In the genomic region with DNA sequence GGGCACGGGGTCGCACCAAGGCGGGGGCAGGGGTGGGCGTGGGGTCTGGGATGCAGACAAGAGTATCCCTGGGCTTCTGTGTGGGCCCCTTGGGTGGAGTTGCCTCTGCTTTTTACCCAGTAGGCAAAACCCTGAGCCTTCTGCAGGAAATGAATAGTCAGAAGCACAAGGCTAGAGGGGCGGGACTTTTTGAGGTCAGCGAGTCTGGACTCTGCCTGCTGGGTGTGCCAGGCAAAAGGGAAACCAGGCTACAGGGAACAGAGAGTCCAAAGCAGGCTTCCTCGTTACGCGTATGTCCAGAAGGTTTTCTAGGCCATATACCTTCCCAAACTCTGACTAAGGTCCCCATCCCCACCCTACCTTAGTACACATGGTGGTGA, we compare ENCODE assay signal across 8 mouse cellular contexts. TPM values are rescaled to one million over a fixed set of nuclear protein-coding genes. Genes with fewer than 3 reads are reported as not detected.
DNase-seq lines count a peak whose midpoint lies in the region; ATAC-seq and TF ChIP-seq lines count a peak whose summit lies in the region.

No protein-coding gene starts in this region.

- no peak for TF ChIP-seq CTCF in left cerebral cortex, adult 2 months (IDR thresholded peaks at IDR 0.05)

- no peaks in the 10 kb centered on the region for H3K27me3 ChIP-seq in intestine, embryonic 16.5 days (replicated peaks; ENCODE audit: control insufficient read depth, insufficient read depth, low read length)
- peaks cover 47% of the 10 kb centered on the region for H3K27me3 ChIP-seq in liver, embryonic 12.5 days (replicated peaks)

- no peaks in the 10 kb centered on the region for H3K9me3 ChIP-seq in intestine, embryonic 16.5 days (ENCODE audit: control insufficient read depth, low read length)
- H3K9me3 ChIP-seq in liver, embryonic 12.5 days (replicated peaks), result no peaks in the 10 kb centered on the region

- peak overlapping the region; percentile 23 for H3K4me3 ChIP-seq in left cerebral cortex, adult 2 months
- H3K4me3 ChIP-seq in intestine, embryonic 16.5 days (ENCODE audit: low read length), result 0 out of 2 replicates have a peak overlapping the region, but pooled peaks have one; percentile 11
- no peak overlapping the region for H3K4me3 ChIP-seq in liver, embryonic 12.5 days

- ATAC-seq in intestine, embryonic 16.5 days, result peak; percentile 72
- peak; percentile 52 for ATAC-seq in liver, embryonic 12.5 days

- H3K36me3 ChIP-seq in intestine, embryonic 16.5 days (ENCODE audit: control insufficient read depth, insufficient read depth, low read length), result no peaks in the 10 kb centered on the region
- no peaks in the 10 kb centered on the region for H3K36me3 ChIP-seq in liver, embryonic 12.5 days

- H3K27ac ChIP-seq in left cerebral cortex, adult 2 months, result peak overlapping the region; percentile 95
- peak overlapping the region; percentile 95 for H3K27ac ChIP-seq in intestine, embryonic 16.5 days (ENCODE audit: low read length)
- H3K27ac ChIP-seq in liver, embryonic 12.5 days, result no peak overlapping the region; the same call in 1 of the 2 replicates

- H3K4me2 ChIP-seq in intestine, embryonic 16.5 days (ENCODE audit: low read depth, low read length), result peak overlapping the region; percentile 38
- H3K4me2 ChIP-seq in liver, embryonic 12.5 days, result peak overlapping the region; percentile 40

- H3K9ac ChIP-seq in intestine, embryonic 16.5 days (ENCODE audit: low read depth, low read length), result peak overlapping the region; percentile 62
- H3K9ac ChIP-seq in liver, embryonic 12.5 days, result no peak overlapping the region

- no peak for DNase-seq in left cerebral cortex, adult 2 months (ENCODE audit: extremely low spot score in 1 of 2, low spot score in 2 of 2)
- no peak for DNase-seq in left cerebral cortex, adult 11 months (ENCODE audit: low spot score)
- peak; percentile 56 for DNase-seq in cerebellum, adult 8-10 months
- DNase-seq in heart, adult 11 months, result peak; percentile 98
- DNase-seq in monocyte, adult 2 months (ENCODE audit: low read depth in 1 of 2, low spot score in 2 of 2), result peak; percentile 28 to 32
- DNase-seq in spleen, postnatal 14 days (ENCODE audit: low spot score in 2 of 2), result no peak

- intact Hi-C loops in left cerebral cortex, adult 2 months (cut with DNase I), result no loop called here

- 18% methylated on average over 9 of the region's 9 CpGs for WGBS in intestine, embryonic 16.5 days
- 27% methylated on average over 9 of the region's 9 CpGs for WGBS in liver, embryonic 12.5 days (ENCODE audit: insufficient replicate concordance)

- H3K4me1 ChIP-seq in intestine, embryonic 16.5 days (ENCODE audit: control insufficient read depth, insufficient read depth, low read length), result peaks cover 37% of the 10 kb centered on the region
- peaks cover 14% of the 10 kb centered on the region for H3K4me1 ChIP-seq in liver, embryonic 12.5 days

RNA-seq across cellular contexts. Expression of a gene that starts 50.0 kb away (rescaled TPM):
- total RNA-seq in left cerebral cortex, adult 2 months (2021), result 10 to 100 TPM; 42.4 to 47.9 TPM
- polyA plus RNA-seq in intestine, embryonic 16.5 days (2015; fragmentation: Nextera tagmentation; extraction: Ambion mirVana), result 39.8 and 50.1 TPM in 2 replicates
- 13.6 and 13.8 TPM in 2 replicates for polyA plus RNA-seq in liver, embryonic 12.5 days (2016; fragmentation: Nextera tagmentation; extraction: Ambion mirVana)

Comparison
In these comparisons a context has a peak if more than half of its experiments do, and no peak if none do; other contexts are left out.
1. DNase-seq: peak in cerebellum, adult 8-10 months (single experiment), heart, adult 11 months (single experiment) and monocyte, adult 2 months (2 of 2); none in left cerebral cortex, adult 2 months (0 of 2), left cerebral cortex, adult 11 months (single experiment) and spleen, postnatal 14 days (0 of 2).